Mouse (Mus musculus): ENCODE measurements around the gene Clec4g. TPM values are rescaled to one million over a fixed set of nuclear protein-coding genes. Genes with fewer than 3 reads are reported as not detected.

Gene Clec4g
- 0.33 TPM in 1 of 2 replicates, not detected in the other for polyA plus RNA-seq (2021; fragmentation: Nextera tagmentation)
- long read RNA-seq, experiment 1, partial matches to known transcripts = 0 of 1 reads
- long read RNA-seq, experiment 1, other reads (novel, unspliced or antisense) = 1 of 1 reads
- long read RNA-seq, experiment 2 = 0 reads

DNA sequence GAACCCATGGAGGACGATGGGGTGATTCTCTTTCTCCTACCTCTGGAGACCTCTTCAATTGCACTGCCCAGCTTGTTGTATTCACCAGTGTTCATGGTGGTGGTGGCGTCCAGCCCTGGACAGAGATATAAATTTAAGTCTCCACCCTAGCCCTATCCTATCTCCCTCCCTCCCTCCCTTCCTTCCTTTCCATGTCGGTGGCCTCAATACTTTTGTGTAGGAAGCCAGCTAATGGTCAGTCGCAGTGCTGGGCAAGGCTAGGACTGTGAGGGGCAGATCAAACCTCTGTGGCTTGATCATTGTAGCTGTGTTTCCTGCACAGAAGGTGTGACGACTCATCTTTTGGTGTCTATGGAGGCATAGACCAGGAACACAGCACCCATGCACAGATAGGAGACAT is at the start of gene Clec4g:
Gene Clec4g (minus strand): TSS at position 101 of the 400 bp plus-strand sequence.

DNA sequence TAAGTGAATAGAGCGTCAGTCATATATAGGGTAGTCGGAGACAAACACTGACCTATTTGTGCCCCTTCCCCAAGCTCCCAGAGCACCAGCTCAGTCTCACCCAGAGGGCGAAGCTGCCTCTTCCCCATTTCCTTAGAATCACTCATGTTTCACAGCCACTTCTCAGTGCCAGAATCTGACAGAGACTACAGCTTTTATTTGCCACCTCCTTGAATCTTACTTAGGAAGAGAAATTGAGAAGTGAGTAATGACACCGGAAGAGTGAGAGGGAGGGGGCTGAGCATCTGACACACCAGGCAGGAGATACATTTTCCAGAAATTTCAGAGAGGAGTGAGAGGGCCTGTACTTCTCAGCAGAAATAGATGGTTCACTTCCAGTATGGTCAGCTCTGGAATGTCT is 28.3 kb upstream of the Clec4g start, which contains the start of gene Cd209a:
Gene Cd209a (minus strand): TSS at position 224 of the 400 bp plus-strand sequence.

DNA sequence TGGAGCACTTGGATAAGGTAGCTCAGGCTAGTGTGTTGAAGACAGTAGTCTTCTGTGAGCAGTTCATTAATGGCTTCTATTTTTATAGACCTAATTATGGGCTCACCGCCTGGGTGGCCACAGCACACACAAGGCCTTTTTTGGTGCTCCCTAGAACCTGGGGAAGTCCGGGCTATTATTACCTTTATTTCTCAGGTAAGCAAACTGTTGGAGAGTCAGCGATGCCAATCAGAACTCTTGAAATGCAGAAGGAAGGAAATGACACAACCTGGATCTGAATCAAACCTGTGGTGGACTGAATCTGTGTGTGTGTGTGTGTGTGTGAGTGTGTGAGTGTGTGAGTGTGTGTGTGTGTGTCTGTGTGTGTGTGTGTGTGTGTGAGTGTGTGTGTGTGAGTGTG is 26.3 kb downstream of the Clec4g start, which contains the start of gene Fcer2a:
Gene Fcer2a (minus strand): TSS at position 55 of the 400 bp plus-strand sequence.

DNA sequence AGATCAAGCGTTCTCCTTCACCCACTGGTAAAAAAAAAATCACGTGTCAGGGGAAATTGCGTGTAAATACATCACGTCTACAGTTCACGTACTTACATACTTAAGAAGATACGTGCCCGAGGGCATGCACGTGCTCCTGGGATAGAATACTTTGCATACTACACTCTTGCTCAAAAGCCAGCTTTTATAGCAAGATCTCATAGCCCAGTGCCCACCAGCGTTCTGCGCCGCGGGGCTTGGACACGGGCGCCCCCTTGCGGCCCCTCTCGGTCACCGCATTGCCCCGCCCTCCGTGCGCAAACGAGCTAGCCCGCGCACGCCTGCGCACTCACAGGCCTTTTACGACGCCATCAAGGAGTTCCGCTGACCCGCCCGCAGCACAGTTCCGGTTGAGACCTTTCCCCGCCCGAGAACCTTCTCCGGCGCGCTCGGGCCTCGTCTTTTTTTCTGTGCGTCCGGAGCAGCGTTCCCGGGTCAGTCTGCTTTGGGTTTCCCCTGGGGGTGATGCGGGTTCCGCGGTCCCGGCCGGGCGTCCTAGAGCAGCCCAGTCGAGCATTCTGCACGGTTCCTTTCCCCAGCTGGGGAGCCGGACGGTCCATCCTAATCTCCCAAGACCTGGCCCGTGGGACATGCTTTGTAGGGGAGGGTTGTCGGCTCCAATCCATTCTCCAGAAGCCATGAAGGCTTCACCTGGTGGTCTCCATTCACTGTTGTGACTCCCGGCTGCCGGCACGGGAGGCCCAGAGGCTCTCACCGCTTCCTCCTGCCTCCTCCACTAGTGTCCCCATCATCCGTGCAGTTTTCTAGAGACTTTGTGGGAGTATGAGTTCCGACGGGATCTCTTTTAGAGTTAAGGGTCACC is 44.1 kb downstream of the Clec4g start, which contains the start of gene Trappc5:
Gene Trappc5 (plus strand): TSS at position 169 of the 862 bp plus-strand sequence.

DNA sequence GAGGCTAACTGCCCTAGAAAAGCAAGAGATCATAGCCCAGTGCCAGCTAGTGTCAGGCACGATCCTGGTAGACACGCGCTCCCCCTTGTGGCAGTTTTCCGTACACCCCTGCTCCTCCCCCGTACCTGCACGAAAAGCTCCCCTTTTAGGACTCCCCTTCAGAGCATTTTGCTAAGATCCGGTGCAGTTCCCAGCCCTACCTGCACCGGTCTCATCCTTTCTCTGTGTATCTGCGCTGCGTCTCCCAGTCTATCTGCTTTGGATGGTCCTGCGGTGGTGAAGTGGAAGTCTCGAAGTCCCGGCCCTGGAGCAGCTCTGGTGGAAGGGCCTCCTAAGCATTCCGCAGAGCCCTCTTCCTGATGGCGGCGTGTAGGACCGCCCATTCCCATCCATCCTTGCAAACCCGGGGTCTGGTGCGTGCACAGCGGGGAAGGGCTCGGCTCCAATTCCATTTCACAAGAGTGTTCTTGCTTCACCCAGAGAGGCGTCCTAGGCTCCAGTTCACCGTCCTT is 48.4 kb downstream of the Clec4g start, which contains the start of gene Fcor:
Gene Fcor (minus strand): TSS at position 383 of the 512 bp plus-strand sequence.

DNA sequence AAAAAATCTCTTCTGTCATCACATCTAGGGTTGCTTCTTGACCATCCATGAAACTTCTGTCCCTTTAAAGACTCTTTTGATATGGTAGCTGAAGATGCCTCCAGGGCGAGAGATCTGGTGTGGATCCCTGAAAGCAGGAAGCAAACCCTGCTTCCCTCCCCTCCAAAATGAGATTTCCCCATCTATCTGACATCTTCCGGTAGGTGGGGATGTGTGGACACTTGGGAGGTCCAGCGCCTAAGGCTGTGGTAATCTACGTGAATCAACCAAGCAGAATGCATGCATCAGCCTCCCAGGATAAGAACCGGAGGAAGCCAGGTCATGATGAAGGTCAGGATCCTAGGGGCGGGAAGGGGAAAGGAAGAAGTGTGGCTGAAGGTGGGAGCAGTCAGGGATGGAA is 54.9 kb downstream of the Clec4g start, which contains the start of gene Mcemp1:
Gene Mcemp1 (plus strand): TSS at position 248 of the 400 bp plus-strand sequence.

Other genes with a start within 250 kb of the Clec4g start
- 0.06 TPM in 1 of 2 replicates, not detected in the other for gene Tex45, start 249.8 kb downstream of the Clec4g start, polyA plus RNA-seq (2021; fragmentation: Nextera tagmentation)
- 8.2 and 24.2 TPM in 2 replicates for gene Zfp358, start 227.5 kb downstream of the Clec4g start, polyA plus RNA-seq (2021; fragmentation: Nextera tagmentation)
- gene Mcoln1, start 220.2 kb downstream of the Clec4g start, polyA plus RNA-seq (2021; fragmentation: Nextera tagmentation) = 37.8 and 71.3 TPM in 2 replicates
- gene Pnpla6, start 205.3 kb downstream of the Clec4g start, polyA plus RNA-seq (2021; fragmentation: Nextera tagmentation) = 10.3 and 13.0 TPM in 2 replicates
- gene C330021F23Rik, start 152.7 kb downstream of the Clec4g start, polyA plus RNA-seq (2021; fragmentation: Nextera tagmentation) = 0.14 and 0.26 TPM in 2 replicates
- gene Camsap3, start 133.4 kb downstream of the Clec4g start, polyA plus RNA-seq (2021; fragmentation: Nextera tagmentation) = 5.9 and 11.8 TPM in 2 replicates
- 21.7 and 27.5 TPM in 2 replicates for gene Xab2, start 99.3 kb downstream of the Clec4g start, polyA plus RNA-seq (2021; fragmentation: Nextera tagmentation)
- 129 and 140 TPM in 2 replicates for gene Pet100, start 99.1 kb downstream of the Clec4g start, polyA plus RNA-seq (2021; fragmentation: Nextera tagmentation)
- gene Pcp2, start 95.1 kb downstream of the Clec4g start, polyA plus RNA-seq (2021; fragmentation: Nextera tagmentation) = 0.61 TPM in 1 of 2 replicates, not detected in the other
- gene Stxbp2, start 89.7 kb downstream of the Clec4g start, polyA plus RNA-seq (2021; fragmentation: Nextera tagmentation) = 10.6 and 12.6 TPM in 2 replicates
- gene Retn, start 64.9 kb downstream of the Clec4g start, polyA plus RNA-seq (2021; fragmentation: Nextera tagmentation) = 1.0 and 1.8 TPM in 2 replicates
- 0.24 TPM in 1 of 2 replicates, not detected in the other for gene Mcemp1, start 54.9 kb downstream of the Clec4g start, polyA plus RNA-seq (2021; fragmentation: Nextera tagmentation)
- 50.2 and 52.3 TPM in 2 replicates for gene Fcor, start 48.3 kb downstream of the Clec4g start, polyA plus RNA-seq (2021; fragmentation: Nextera tagmentation)
- gene Trappc5, start 44.4 kb downstream of the Clec4g start, polyA plus RNA-seq (2021; fragmentation: Nextera tagmentation) = 22.8 and 24.6 TPM in 2 replicates
- gene Fcer2a, start 26.5 kb downstream of the Clec4g start, polyA plus RNA-seq (2021; fragmentation: Nextera tagmentation) = 0.05 TPM in 1 of 2 replicates, not detected in the other
- 3.2 and 3.4 TPM in 2 replicates for gene Cd209a, start 28.3 kb upstream of the Clec4g start, polyA plus RNA-seq (2021; fragmentation: Nextera tagmentation)
- 0.11 TPM in 1 of 2 replicates, not detected in the other for gene Cd209e, start 133.7 kb upstream of the Clec4g start, polyA plus RNA-seq (2021; fragmentation: Nextera tagmentation)
- gene Cd209d, start 157.9 kb upstream of the Clec4g start, polyA plus RNA-seq (2021; fragmentation: Nextera tagmentation) = 0.31 TPM in 1 of 2 replicates, not detected in the other
- gene Cd209b, start 206.2 kb upstream of the Clec4g start, polyA plus RNA-seq (2021; fragmentation: Nextera tagmentation) = 0.68 and 0.85 TPM in 2 replicates
- not detected in 2 replicates for gene Cd209c, start 234.1 kb upstream of the Clec4g start, polyA plus RNA-seq (2021; fragmentation: Nextera tagmentation)

Measured in left cerebral cortex, adult 6 months (tissue).